Mouse (Mus musculus) embryonic facial prominence, embryonic 12.5 days (tissue): ENCODE data around the gene Tkfc. TPM values are rescaled to one million over a fixed set of nuclear protein-coding genes. Genes with fewer than 3 reads are reported as not detected.

Experiments
- ATAC-seq: fragments of 200-750 bp; cut with Nextera tagmentation; 2 replicates; pipeline ENCODE4 v1.8.0; 2017; ENCODE audit not compliant: insufficient number of reproducible peaks, insufficient read depth, low FRiP score, low TSS enrichment
- H3K27ac ChIP-seq: fragments of 300-500 bp; sonication (generic); 2 replicates; pipeline ENCODE4 v1.5.1; 2016; ENCODE audit warnings: mild to moderate bottlenecking
- H3K27me3 ChIP-seq: fragments of 300-500 bp; sonication (generic); 2 replicates; pipeline ENCODE4 v1.6.1; 2016; ENCODE audit warnings: mild to moderate bottlenecking, moderate library complexity
- H3K36me3 ChIP-seq: fragments of 300-500 bp; sonication (generic); 2 replicates; pipeline ENCODE4 v1.6.1; 2016; ENCODE audit warnings: mild to moderate bottlenecking
- H3K4me1 ChIP-seq: fragments of 300-500 bp; sonication (generic); 2 replicates; pipeline ENCODE4 v1.6.1; 2016
- H3K4me2 ChIP-seq: fragments of 300-500 bp; sonication (generic); replicated peaks from 2 replicates; pipeline ENCODE4 v1.6.1; 2016; ENCODE audit warnings: mild to moderate bottlenecking, moderate library complexity
- H3K4me3 ChIP-seq: fragments of 300-500 bp; sonication (generic); 2 replicates; pipeline ENCODE4 v1.5.1; 2016; ENCODE audit warnings: mild to moderate bottlenecking
- H3K9ac ChIP-seq: fragments of 300-500 bp; sonication (generic); 2 replicates; pipeline ENCODE4 v1.6.1; 2016; ENCODE audit warnings: mild to moderate bottlenecking, moderate library complexity
- H3K9me3 ChIP-seq: fragments of 300-500 bp; sonication (generic); 2 replicates; pipeline ENCODE4 v1.6.1; 2016; ENCODE audit warnings: mild to moderate bottlenecking, moderate library complexity
- WGBS: fragments of 180-500 bp; shearing (Covaris S2); methylation state at CpG from one replicate; pipeline ENCODE4 v1.1.7; 2016; 5-methylcytosine and 5-hydroxymethylcytosine counted together
- polyA plus RNA-seq: library from polyadenylated mRNA; unstranded; fragments of >200 nt; fragmentation: Nextera tagmentation; extraction: Ambion mirVana; gene quantifications from 2 replicates; pipeline ENCODE4 v1.2.1, GENCODE M21; 2016

The Tkfc gene
- polyA plus RNA-seq, 1 experiment from 2014 or later, result 19.6 TPM

DNA sequence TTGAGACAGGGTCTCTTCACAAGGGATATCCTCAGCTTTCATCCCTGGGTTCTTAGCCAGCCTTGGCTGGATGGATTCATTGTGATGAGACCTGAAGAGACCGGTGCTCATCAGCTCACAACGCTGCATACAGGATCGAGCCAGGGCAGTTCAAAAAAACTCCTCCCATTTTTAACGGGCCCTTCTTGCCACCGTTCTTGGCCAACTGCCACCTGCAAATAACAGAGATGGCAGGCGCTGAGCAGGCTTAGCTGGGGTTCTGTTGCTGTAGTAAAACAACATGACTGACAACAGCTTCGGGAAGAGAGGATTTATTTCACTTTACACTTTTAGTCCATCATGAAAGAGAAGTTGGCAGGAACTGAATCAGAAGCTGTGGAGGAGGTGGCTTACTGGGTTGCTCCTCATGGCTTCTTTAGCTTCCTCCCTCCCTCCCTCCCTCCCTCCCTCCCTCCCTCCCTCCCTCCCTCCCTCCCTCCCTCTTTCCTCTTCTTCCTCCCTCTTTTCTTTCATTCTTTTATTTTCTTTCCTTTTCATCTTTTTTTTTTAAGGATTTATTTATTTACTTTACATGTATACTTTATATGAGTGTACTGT, 21.8 kb downstream of the Tkfc start:
- Histone ChIP-seq H3K36me3 (0 out of 2 replicates have a peak, but pooled peaks cover 8% of the 10 kb centered on the region), H3K9me3 (no peaks in the 10 kb centered on the region), H3K9ac (no peak overlapping the region), H3K27ac (no peak overlapping the region), H3K4me2 (no peak overlapping the region), H3K4me3 (no peak overlapping the region), H3K4me1 (peaks cover 2% of the 10 kb centered on the region), H3K27me3 (no peaks in the 10 kb centered on the region)
- no peak for ATAC-seq
- WGBS, result 83% methylated on average over 7 of the region's 7 CpGs

DNA sequence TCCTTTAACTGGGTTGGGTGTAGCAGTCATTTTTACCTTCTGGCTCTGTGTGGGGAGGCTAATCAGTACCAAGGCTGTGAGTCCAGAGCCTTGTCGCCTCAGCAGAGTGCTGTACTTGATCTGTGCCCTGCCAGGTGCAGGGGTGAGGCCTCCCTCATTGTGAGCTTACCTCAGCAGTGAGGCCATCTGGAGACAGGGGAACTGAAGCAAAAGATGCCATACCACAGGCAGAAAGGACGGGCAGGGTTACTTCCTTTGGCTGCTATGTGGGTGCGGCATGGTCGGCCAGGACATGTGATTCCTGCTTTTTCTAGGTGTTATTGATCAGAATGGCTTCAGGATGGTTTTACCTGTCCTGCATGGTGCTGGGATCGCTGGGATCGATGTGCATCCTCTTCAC, 23.5 kb downstream of the Tkfc start:
- H3K9me3 ChIP-seq, result no peaks in the 10 kb centered on the region
- no peak overlapping the region for H3K4me3 ChIP-seq
- H3K4me2 ChIP-seq, result no peak overlapping the region
- H3K4me1 ChIP-seq, result peaks cover 10% of the 10 kb centered on the region; the same call in 1 of the 2 replicates
- no peak for ATAC-seq
- H3K27me3 ChIP-seq, result no peaks in the 10 kb centered on the region
- no peak overlapping the region for H3K9ac ChIP-seq
- 79% methylated on average over 6 of the region's 6 CpGs for WGBS
- no peak overlapping the region for H3K27ac ChIP-seq
- H3K36me3 ChIP-seq, result 0 out of 2 replicates have a peak, but pooled peaks cover 3% of the 10 kb centered on the region

DNA sequence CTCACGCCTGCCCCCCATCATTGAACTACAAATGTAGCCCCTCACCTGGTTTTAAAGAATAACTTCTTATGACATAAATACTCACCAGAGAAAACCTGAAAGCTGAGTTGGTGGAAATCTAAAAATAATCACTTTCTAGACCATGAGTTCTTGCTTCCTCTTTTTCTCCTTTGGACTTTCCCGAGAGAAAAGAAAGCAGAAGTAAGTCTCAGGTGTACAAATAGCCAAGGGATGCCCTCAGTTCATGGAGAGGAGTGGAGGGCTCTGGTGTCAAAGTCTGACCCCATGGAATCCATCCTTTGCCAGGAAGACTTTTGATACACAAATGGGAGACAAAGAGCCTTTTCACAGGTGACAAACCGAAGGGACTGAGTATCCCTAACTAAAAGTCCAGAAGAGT, 24.7 kb downstream of the Tkfc start:
- H3K4me3 ChIP-seq, result no peak overlapping the region
- no peak for ATAC-seq
- no peaks in the 10 kb centered on the region for H3K9me3 ChIP-seq
- H3K27me3 ChIP-seq, result no peaks in the 10 kb centered on the region
- no peak overlapping the region for H3K9ac ChIP-seq
- H3K4me1 ChIP-seq, result peaks cover 14% of the 10 kb centered on the region
- H3K4me2 ChIP-seq, result no peak overlapping the region
- no peak overlapping the region for H3K27ac ChIP-seq
- WGBS, result 74% methylated on average over 3 of the region's 3 CpGs
- 0 out of 2 replicates have a peak, but pooled peaks cover 3% of the 10 kb centered on the region for H3K36me3 ChIP-seq

DNA sequence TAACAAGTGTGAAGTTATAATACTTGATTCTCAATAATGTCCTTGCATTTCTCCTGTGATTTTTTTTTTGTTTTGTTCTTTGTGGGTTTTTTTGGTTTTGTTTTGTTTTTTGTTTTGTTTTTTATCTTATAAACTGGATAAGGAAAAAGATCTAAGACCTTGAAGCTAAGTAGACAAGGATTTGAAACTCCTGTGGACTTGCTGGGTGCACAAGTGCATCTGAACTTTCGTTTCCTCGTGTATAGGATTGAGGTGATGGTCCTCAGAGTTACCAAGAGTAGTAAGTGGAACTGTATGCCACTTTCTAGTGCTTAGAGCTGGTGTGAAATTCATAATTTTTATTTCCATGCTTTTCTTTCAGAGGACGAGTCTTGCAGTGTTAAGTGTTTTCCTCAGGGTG, 25.4 kb downstream of the Tkfc start:
- no peak overlapping the region for H3K4me2 ChIP-seq
- no peak overlapping the region for H3K9ac ChIP-seq
- ATAC-seq, result no peak
- 0 out of 2 replicates have a peak, but pooled peaks cover 2% of the 10 kb centered on the region for H3K36me3 ChIP-seq
- H3K27me3 ChIP-seq, result no peaks in the 10 kb centered on the region
- peaks cover 14% of the 10 kb centered on the region for H3K4me1 ChIP-seq
- WGBS, result 78% methylated on average over 3 of the region's 3 CpGs
- no peaks in the 10 kb centered on the region for H3K9me3 ChIP-seq
- no peak overlapping the region for H3K4me3 ChIP-seq
- no peak overlapping the region for H3K27ac ChIP-seq

DNA sequence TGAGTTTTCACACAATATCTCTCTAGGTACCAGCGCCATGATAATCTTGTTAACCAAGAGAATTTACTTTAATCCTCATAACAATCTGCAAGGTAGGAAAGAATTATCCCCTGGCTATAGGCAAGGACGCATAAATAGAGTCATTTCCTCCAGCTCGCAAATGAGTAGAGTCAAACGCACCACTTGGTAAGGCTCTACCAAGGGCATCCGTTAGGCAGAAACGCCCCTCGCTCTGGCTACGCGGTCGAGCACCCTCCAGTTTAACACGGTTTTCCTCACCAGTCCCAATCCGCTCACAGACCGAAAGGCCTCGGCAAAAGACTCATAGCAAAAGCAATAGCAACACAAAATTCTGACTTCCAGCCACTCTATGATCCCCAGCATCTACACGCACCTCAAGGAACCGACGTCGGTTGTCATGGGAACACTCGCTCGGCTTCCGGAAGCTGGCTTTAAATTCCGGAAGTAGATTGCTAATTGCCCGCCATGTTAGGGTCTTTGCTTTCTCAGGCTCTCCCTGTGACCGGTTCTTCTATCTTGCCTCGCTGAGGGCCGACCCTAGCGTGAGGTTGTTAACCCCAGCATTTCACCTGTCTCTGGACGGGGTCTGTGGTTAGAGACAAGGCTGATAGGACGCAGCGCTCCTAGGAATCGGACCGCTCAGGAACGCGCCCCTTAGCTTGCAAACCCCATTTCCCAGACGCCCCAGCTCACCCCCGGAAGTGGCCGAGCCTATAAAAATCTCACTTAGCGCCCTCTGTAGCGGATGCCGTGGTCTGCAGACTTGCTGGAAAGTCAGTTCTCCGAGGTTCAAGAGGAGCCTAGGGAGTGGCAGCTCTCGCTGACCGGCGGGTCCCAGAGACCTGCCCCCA, 28.5 kb downstream of the Tkfc start, which contains the start of the genes Cyb561a3 and Tmem138:
Cyb561a3 (plus strand) TSS at position 483 of the 872 bp plus-strand sequence.
Tmem138 (minus strand) TSS at position 673 of the 872 bp plus-strand sequence.
- Histone ChIP-seq H3K9ac (peak within 1 kb of the TSS; percentile 51), H3K27me3 (no peaks in the 10 kb centered on the region), H3K9me3 (no peaks in the 10 kb centered on the region), H3K36me3 (peaks cover 28% of the 10 kb centered on the region), H3K27ac (peak within 1 kb of the TSS; percentile 80), H3K4me3 (peak within 1 kb of the TSS; percentile 50), H3K4me2 (peak within 1 kb of the TSS; percentile 55), H3K4me1 (peaks cover 14% of the 10 kb centered on the region)
- peak; percentile 92 for ATAC-seq
- WGBS, result under 1% methylated on average over 44 of the region's 44 CpGs

DNA sequence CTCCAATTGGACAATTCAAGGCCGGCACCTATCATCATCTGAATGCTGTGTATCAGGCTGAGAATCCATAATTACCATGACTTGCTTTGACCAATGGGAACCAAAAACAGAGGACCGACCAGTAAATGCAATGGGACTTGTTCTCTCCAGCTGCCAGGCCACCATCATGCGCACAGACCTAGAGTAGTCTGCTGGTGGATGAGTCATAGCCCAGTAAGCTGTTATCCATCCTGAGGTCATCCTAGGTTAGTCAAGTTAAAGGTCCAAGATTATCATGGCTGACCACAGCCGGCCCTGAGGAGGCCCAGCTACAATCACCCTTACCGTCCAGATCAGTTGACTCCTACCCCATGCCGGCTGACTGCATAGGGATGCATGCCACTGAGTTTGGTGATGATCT, 35.8 kb downstream of the Tkfc start:
- WGBS, result 93% methylated on average over 6 of the region's 6 CpGs

DNA sequence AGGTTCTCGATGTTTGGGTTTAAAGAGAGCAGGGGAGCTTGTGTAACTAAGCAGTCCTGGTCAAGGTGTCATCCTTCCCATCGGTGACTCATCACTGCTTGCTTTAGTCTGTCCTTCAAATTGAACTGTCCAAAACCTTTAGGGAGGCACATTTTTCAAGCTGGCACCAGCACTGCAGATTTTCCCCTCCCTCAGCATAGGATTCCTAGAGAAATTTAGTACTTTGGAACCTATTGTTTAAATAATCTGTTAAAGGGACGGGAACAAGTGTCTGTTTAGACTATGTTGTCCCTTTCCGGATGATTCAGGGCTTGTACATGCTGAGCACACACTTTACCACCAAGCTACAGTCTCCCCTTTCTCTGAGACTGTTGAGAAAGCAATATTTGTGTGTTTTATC, 40.2 kb downstream of the Tkfc start:
- H3K4me1 ChIP-seq, result no peaks in the 10 kb centered on the region
- no peak overlapping the region for H3K4me3 ChIP-seq
- ATAC-seq, result no peak
- H3K27ac ChIP-seq, result no peak overlapping the region
- no peak overlapping the region for H3K4me2 ChIP-seq
- H3K9me3 ChIP-seq, result no peaks in the 10 kb centered on the region
- H3K36me3 ChIP-seq, result 0 out of 2 replicates have a peak, but pooled peaks cover 6% of the 10 kb centered on the region
- H3K27me3 ChIP-seq, result no peaks in the 10 kb centered on the region
- no peak overlapping the region for H3K9ac ChIP-seq
- WGBS, result 80% methylated on average over 4 of the region's 4 CpGs

More for the DNA sequence above, 35.8 kb downstream of the Tkfc start:
- H3K4me3 ChIP-seq, result no peak overlapping the region
- H3K4me2 ChIP-seq, result no peak overlapping the region
- H3K36me3 ChIP-seq, result peaks cover 44% of the 10 kb centered on the region
- no peak for ATAC-seq
- no peaks in the 10 kb centered on the region for H3K4me1 ChIP-seq
- no peak overlapping the region for H3K27ac ChIP-seq
- no peak overlapping the region for H3K9ac ChIP-seq
- no peaks in the 10 kb centered on the region for H3K27me3 ChIP-seq
- no peaks in the 10 kb centered on the region for H3K9me3 ChIP-seq

DNA sequence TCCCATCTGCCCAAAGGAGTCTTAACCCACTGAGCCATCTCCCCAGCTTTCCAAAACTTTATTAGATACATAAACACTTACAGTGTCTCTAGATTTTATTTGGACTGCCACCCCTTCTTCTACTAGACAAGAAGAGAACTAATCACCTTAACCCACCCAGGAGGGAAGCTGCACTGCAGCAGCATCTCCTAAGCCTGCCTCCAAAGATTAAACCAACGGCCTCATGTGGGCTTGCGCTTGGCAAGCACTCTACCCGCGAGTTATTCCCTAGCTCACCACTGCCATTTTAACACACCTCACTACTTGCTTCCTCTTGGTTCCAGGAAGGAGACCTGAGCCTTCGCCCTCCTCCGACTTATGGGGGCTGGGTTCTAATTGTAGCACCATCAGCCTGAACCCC, 41.2 kb downstream of the Tkfc start:
- Histone ChIP-seq H3K4me2 (no peak overlapping the region), H3K27me3 (no peaks in the 10 kb centered on the region), H3K27ac (no peak overlapping the region), H3K9me3 (no peaks in the 10 kb centered on the region), H3K36me3 (0 out of 2 replicates have a peak, but pooled peaks cover 6% of the 10 kb centered on the region), H3K9ac (no peak overlapping the region), H3K4me3 (no peak overlapping the region), H3K4me1 (no peaks in the 10 kb centered on the region)
- ATAC-seq, result no peak
- 80% methylated on average over 6 of the region's 6 CpGs for WGBS

DNA sequence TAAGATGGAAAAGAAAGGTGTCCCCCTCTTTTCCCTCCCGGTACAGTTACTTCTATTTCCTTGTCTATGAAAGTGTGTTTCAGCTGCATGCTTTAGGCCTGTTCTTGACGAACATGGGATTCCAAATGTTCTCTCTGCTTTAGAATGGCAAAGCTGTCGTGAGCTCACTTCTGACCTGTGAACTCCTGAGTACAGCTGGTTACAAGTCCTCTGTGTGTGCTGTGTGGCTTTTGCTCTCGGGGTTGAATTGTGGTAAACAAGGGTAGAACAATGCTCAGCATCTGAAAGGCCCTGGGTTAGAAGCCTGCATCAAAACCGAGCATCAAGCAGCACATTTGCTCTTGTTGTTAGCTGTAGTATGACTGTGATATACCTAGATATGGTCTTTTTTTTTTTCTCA, 43.1 kb downstream of the Tkfc start:
- 29% methylated on average over 5 of the region's 5 CpGs for WGBS
- H3K4me3 ChIP-seq, result no peak overlapping the region
- no peak overlapping the region for H3K9ac ChIP-seq
- no peak overlapping the region for H3K4me2 ChIP-seq
- ATAC-seq, result no peak
- no peaks in the 10 kb centered on the region for H3K27me3 ChIP-seq
- H3K27ac ChIP-seq, result no peak overlapping the region
- no peaks in the 10 kb centered on the region for H3K4me1 ChIP-seq
- no peaks in the 10 kb centered on the region for H3K36me3 ChIP-seq
- H3K9me3 ChIP-seq, result no peaks in the 10 kb centered on the region

DNA sequence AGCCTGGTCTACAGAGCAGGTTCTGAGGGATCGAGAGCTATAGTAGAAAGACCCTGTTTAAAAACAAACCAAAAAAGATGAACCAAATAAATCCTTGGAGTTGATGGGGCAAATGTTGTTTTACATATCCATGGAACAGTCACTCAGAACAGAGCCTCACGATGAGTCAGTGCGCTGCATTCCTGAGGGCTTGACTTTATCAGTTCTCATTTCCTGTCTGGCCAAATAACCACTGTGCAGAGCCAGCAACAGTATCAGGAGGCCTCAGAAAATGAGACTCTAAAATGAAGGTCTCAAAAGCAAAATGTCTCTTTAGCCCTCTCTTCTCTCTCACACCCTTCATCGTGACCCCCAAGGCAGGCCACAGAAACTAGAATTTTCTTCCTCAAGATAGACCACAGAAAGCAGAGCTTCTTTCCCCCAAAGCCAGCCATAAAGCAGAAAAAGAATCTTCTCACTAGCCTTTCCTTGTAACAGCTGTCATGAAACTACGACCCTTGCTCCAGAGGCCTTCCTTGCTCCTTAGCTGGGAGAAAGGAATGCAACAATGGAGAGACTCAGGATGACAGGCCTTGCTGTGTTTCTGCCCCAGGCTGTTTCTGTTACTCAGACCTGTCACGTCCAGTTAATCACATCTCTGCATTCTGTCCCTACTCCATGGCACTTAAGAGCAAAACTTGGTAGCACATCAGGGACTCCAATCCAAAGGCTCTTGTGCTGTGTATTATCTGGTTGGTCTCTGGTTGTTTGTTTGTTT, 43.7 kb downstream of the Tkfc start:
- Histone ChIP-seq H3K4me1 (no peaks in the 10 kb centered on the region), H3K9me3 (no peaks in the 10 kb centered on the region), H3K27ac (no peak overlapping the region), H3K36me3 (no peaks in the 10 kb centered on the region), H3K27me3 (no peaks in the 10 kb centered on the region), H3K9ac (no peak overlapping the region), H3K4me3 (no peak overlapping the region), H3K4me2 (no peak overlapping the region)
- WGBS, result 37% methylated on average over 6 of the region's 6 CpGs
- no peak for ATAC-seq

DNA sequence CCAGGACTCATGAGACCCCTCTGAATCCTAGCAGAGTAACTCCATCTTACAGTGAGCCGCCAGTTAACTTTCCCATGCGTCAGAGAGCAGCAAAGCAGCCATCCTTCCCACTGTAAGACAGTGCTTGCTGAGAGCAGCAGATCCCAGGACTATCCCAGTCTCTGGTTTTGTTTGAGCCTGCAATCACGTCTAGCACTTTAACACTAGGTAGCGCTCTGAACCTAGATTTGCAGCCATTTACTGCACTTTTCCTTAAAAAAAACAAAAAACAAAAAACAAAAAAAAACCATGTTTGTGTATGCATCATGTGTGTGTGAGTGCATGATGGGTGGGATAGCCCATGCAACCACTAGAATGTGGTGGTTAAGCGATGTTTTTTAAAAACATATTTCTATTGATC, 45.3 kb downstream of the Tkfc start:
- no peak overlapping the region for H3K4me2 ChIP-seq
- ATAC-seq, result no peak
- no peak overlapping the region for H3K27ac ChIP-seq
- no peaks in the 10 kb centered on the region for H3K27me3 ChIP-seq
- H3K36me3 ChIP-seq, result no peaks in the 10 kb centered on the region
- no peak overlapping the region for H3K4me3 ChIP-seq
- H3K9me3 ChIP-seq, result no peaks in the 10 kb centered on the region
- no peaks in the 10 kb centered on the region; the same call in 1 of the 2 replicates for H3K4me1 ChIP-seq
- 36% methylated on average over 5 of the region's 5 CpGs for WGBS
- no peak overlapping the region for H3K9ac ChIP-seq
